Mouse (Mus musculus): ENCODE measurements around the gene Tmem256. TPM values are rescaled to one million over a fixed set of nuclear protein-coding genes. Genes with fewer than 3 reads are reported as not detected.
A peak's percentile ranks its signal among the peaks of the same experiment; 100 is the strongest.

Tmem256 gene
- polyA plus RNA-seq, 1 experiment from 2014 or later: 290 TPM

GRCm38 (mm10) chr11:69867335-69867734, 29.0 kb downstream of the Tmem256 start:
- Histone ChIP-seq H3K36me3 (replicated peaks) (no peaks in the 10 kb centered on the region), H3K4me1 (peaks cover 3% of the 10 kb centered on the region; the same call in 1 of the 2 replicates), H3K27me3 (ENCODE audit: poor library complexity, severe bottlenecking) (no peaks in the 10 kb centered on the region), H3K27ac (no peak overlapping the region), H3K9me3 (no peaks in the 10 kb centered on the region), H3K4me3 (no peak overlapping the region)
- no peak for DNase-seq (ENCODE audit: extremely low spot score, low spot score)
- 73% methylated on average over 9 of the region's 9 CpGs for WGBS

- Histone ChIP-seq H3K27me3 (ENCODE audit: poor library complexity, severe bottlenecking) (no peaks in the 10 kb centered on the region), H3K36me3 (replicated peaks) (no peaks in the 10 kb centered on the region), H3K4me1 (no peaks in the 10 kb centered on the region), H3K9me3 (no peaks in the 10 kb centered on the region), H3K27ac (no peak overlapping the region), H3K4me3 (no peak overlapping the region)
- 87% methylated on average over 2 of the region's 2 CpGs for WGBS
- DNase-seq (ENCODE audit: extremely low spot score, low spot score): no peak
Measured at GRCm38 (mm10) chr11:69870289-69871069, 32.2 kb downstream of the Tmem256 start.

- WGBS: 89% methylated on average over 7 of the region's 7 CpGs
- Histone ChIP-seq H3K9me3 (no peaks in the 10 kb centered on the region), H3K36me3 (replicated peaks) (no peaks in the 10 kb centered on the region), H3K4me3 (no peak overlapping the region), H3K27ac (no peak overlapping the region), H3K27me3 (ENCODE audit: poor library complexity, severe bottlenecking) (no peaks in the 10 kb centered on the region), H3K4me1 (peaks cover 10% of the 10 kb centered on the region)
- DNase-seq (ENCODE audit: extremely low spot score, low spot score): no peak
Measured at GRCm38 (mm10) chr11:69871822-69872221, 33.5 kb downstream of the Tmem256 start.

GRCm38 (mm10) chr11:69872451-69872850, 34.1 kb downstream of the Tmem256 start:
- H3K27ac ChIP-seq: no peak overlapping the region
- no peaks in the 10 kb centered on the region for H3K9me3 ChIP-seq
- no peaks in the 10 kb centered on the region for H3K36me3 ChIP-seq (replicated peaks)
- DNase-seq (ENCODE audit: extremely low spot score, low spot score): no peak
- peaks cover 16% of the 10 kb centered on the region for H3K4me1 ChIP-seq
- WGBS: 88% methylated on average over 4 of the region's 4 CpGs
- H3K4me3 ChIP-seq: no peak overlapping the region
- no peaks in the 10 kb centered on the region for H3K27me3 ChIP-seq (ENCODE audit: poor library complexity, severe bottlenecking)

GRCm38 (mm10) chr11:69876186-69876585, 37.9 kb downstream of the Tmem256 start:
- H3K9me3 ChIP-seq: no peaks in the 10 kb centered on the region
- no peak for DNase-seq (ENCODE audit: extremely low spot score, low spot score)
- peaks cover 16% of the 10 kb centered on the region for H3K27me3 ChIP-seq (ENCODE audit: poor library complexity, severe bottlenecking)
- 71% methylated on average over 7 of the region's 7 CpGs for WGBS
- H3K27ac ChIP-seq: 0 out of 2 replicates have a peak overlapping the region, but pooled peaks have one; percentile 75
- H3K4me3 ChIP-seq: no peak overlapping the region
- H3K36me3 ChIP-seq (replicated peaks): no peaks in the 10 kb centered on the region
- H3K4me1 ChIP-seq: peaks cover 54% of the 10 kb centered on the region

- H3K27me3 ChIP-seq (ENCODE audit: poor library complexity, severe bottlenecking): peaks cover 21% of the 10 kb centered on the region
- H3K9me3 ChIP-seq: no peaks in the 10 kb centered on the region
- H3K36me3 ChIP-seq (replicated peaks): no peaks in the 10 kb centered on the region
- H3K4me1 ChIP-seq: peaks cover 60% of the 10 kb centered on the region
- peak overlapping the region; percentile 42 for H3K4me3 ChIP-seq
- peak overlapping the region; percentile 75 for H3K27ac ChIP-seq
- DNase-seq (ENCODE audit: extremely low spot score, low spot score): peak; percentile 85
- 1% methylated on average over 12 of the region's 12 CpGs for WGBS
Measured at GRCm38 (mm10) chr11:69876867-69877266, 38.6 kb downstream of the Tmem256 start.

GRCm38 (mm10) chr11:69877878-69878277, 39.6 kb downstream of the Tmem256 start, which contains the start of gene Tmem95:
TSS of gene Tmem95 (minus strand) at chr11:69878018.
- Histone ChIP-seq H3K9me3 (no peaks in the 10 kb centered on the region), H3K27me3 (ENCODE audit: poor library complexity, severe bottlenecking) (peaks cover 30% of the 10 kb centered on the region), H3K27ac (peak within 1 kb of the TSS; percentile 75), H3K36me3 (replicated peaks) (no peaks in the 10 kb centered on the region), H3K4me3 (peak within 1 kb of the TSS; percentile 58), H3K4me1 (peaks cover 66% of the 10 kb centered on the region)
- no peak for DNase-seq (ENCODE audit: extremely low spot score, low spot score)
- 92% methylated on average over 11 of the region's 11 CpGs for WGBS

GRCm38 (mm10) chr11:69878399-69878798, 40.1 kb downstream of the Tmem256 start:
- Histone ChIP-seq H3K9me3 (no peaks in the 10 kb centered on the region), H3K4me3 (no peak overlapping the region), H3K4me1 (peaks cover 66% of the 10 kb centered on the region), H3K27ac (no peak overlapping the region), H3K36me3 (replicated peaks) (no peaks in the 10 kb centered on the region), H3K27me3 (ENCODE audit: poor library complexity, severe bottlenecking) (peaks cover 30% of the 10 kb centered on the region)
- no peak for DNase-seq (ENCODE audit: extremely low spot score, low spot score)
- 83% methylated on average over 3 of the region's 3 CpGs for WGBS

- Histone ChIP-seq H3K4me1 (peaks cover 66% of the 10 kb centered on the region), H3K27ac (no peak overlapping the region), H3K9me3 (no peaks in the 10 kb centered on the region), H3K36me3 (replicated peaks) (no peaks in the 10 kb centered on the region), H3K4me3 (peak overlapping the region; percentile 58; the same call in 1 of the 2 replicates), H3K27me3 (ENCODE audit: poor library complexity, severe bottlenecking) (peaks cover 30% of the 10 kb centered on the region)
- 91% methylated on average over 6 of the region's 6 CpGs for WGBS
- no peak for DNase-seq (ENCODE audit: extremely low spot score, low spot score)
Measured at GRCm38 (mm10) chr11:69878952-69879351, 40.6 kb downstream of the Tmem256 start.

GRCm38 (mm10) chr11:69879711-69880110, 41.4 kb downstream of the Tmem256 start:
- Histone ChIP-seq H3K9me3 (no peaks in the 10 kb centered on the region), H3K27ac (peak overlapping the region; percentile 84), H3K27me3 (ENCODE audit: poor library complexity, severe bottlenecking) (peaks cover 30% of the 10 kb centered on the region), H3K4me3 (peak overlapping the region; percentile 58), H3K4me1 (peaks cover 66% of the 10 kb centered on the region), H3K36me3 (replicated peaks) (no peaks in the 10 kb centered on the region)
- DNase-seq (ENCODE audit: extremely low spot score, low spot score): no peak
- 61% methylated on average over 15 of the region's 15 CpGs for WGBS

GRCm38 (mm10) chr11:69880506-69880852, 42.2 kb downstream of the Tmem256 start:
- peaks cover 69% of the 10 kb centered on the region for H3K4me1 ChIP-seq
- under 1% methylated on average over 18 of the region's 18 CpGs for WGBS
- H3K9me3 ChIP-seq: no peaks in the 10 kb centered on the region
- peak overlapping the region; percentile 58 for H3K4me3 ChIP-seq
- peaks cover 33% of the 10 kb centered on the region for H3K27me3 ChIP-seq (ENCODE audit: poor library complexity, severe bottlenecking)
- H3K36me3 ChIP-seq (replicated peaks): no peaks in the 10 kb centered on the region
- DNase-seq (ENCODE audit: extremely low spot score, low spot score): no peak
- H3K27ac ChIP-seq: peak overlapping the region; percentile 84

GRCm38 (mm10) chr11:69880853-69881603, 42.7 kb downstream of the Tmem256 start, which contains the start of gene Kctd11:
TSS of gene Kctd11 (minus strand) at chr11:69881406.
- H3K36me3 ChIP-seq (replicated peaks): no peaks in the 10 kb centered on the region
- under 1% methylated on average over 46 of the region's 46 CpGs for WGBS

More at GRCm38 (mm10) chr11:69880853-69881603, 42.7 kb downstream of the Tmem256 start, which contains the start of gene Kctd11:
- H3K4me1 ChIP-seq: peaks cover 67% of the 10 kb centered on the region
- H3K27ac ChIP-seq: peak within 1 kb of the TSS; percentile 84
- peaks cover 34% of the 10 kb centered on the region for H3K27me3 ChIP-seq (ENCODE audit: poor library complexity, severe bottlenecking)
- peak within 1 kb of the TSS; percentile 58 for H3K4me3 ChIP-seq
- H3K9me3 ChIP-seq: no peaks in the 10 kb centered on the region
- DNase-seq (ENCODE audit: extremely low spot score, low spot score): peak; percentile 85
